Mouse (Mus musculus) testis, adult 2 months (tissue): ENCODE data around the gene Kat5.

ENCODE experiments used
- CTCF ChIP-seq: fragments of 200-500 bp; IDR thresholded peaks from 2 replicates; pipeline ENCODE4 v1.5.1; 2012; ENCODE audit warnings: low read depth, mild to moderate bottlenecking, inconsistent platforms, low read length, moderate library complexity; ENCODE audit not compliant: control insufficient read depth, insufficient read depth, insufficient replicate concordance
- POLR2A ChIP-seq: fragments of 200-500 bp; IDR thresholded peaks from 2 replicates; pipeline ENCODE4 v1.6.1; 2012; ENCODE audit warnings: low read depth, mild to moderate bottlenecking, inconsistent platforms, low read length, moderate library complexity; ENCODE audit not compliant: control insufficient read depth

DNA sequence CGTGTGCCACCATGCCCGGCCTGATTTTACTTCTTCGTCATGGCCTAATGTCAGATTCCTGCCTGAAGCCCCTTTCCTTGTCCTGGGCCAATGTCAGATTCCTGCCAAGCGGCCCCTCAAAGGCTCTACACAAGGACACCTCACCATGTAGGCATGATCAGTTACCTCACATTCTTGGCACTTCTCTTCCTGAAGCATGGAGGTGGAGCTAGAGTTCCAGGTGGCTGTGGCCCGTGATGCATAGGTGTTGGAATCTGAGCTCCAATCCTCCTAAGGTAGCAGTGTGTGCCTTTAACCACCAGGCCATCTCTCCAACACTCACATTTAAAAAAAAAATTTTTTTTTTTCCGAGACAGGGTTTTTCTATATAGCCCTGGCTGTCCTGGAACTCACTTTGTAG, 29.3 kb downstream of the Kat5 start:
- TF ChIP-seq POLR2A: no peak
- no peak for TF ChIP-seq CTCF
